Mouse (Mus musculus) lung, embryonic 14.5 days (tissue): ENCODE results near the gene Olfr844. TPM values are rescaled to one million over a fixed set of nuclear protein-coding genes. Genes with fewer than 3 reads are reported as not detected.

ENCODE experiments used
- ATAC-seq: fragments of 200-750 bp; cut with Nextera tagmentation; 2 replicates; pipeline ENCODE4 v1.8.0; 2017; ENCODE audit warnings: mild to moderate bottlenecking, moderate TSS enrichment, moderate library complexity; ENCODE audit not compliant: insufficient read depth
- DNase-seq: peaks from one replicate; pipeline ENCODE4 v3.0.0-alpha.2; 2015
- H3K27ac ChIP-seq: fragments of 300-500 bp; sonication (generic); 2 replicates; pipeline ENCODE4 v1.5.1; 2014; ENCODE audit warnings: low read depth, mild to moderate bottlenecking, moderate library complexity
- H3K27me3 ChIP-seq: fragments of 300-500 bp; sonication (generic); 2 replicates; pipeline ENCODE4 v1.6.1; 2014; ENCODE audit warnings: low read length, control low read depth; ENCODE audit not compliant: insufficient read depth
- H3K36me3 ChIP-seq: fragments of 300-500 bp; sonication (generic); 2 replicates; pipeline ENCODE4 v1.6.1; 2014; ENCODE audit warnings: control low read depth; ENCODE audit not compliant: insufficient read depth
- H3K4me1 ChIP-seq: fragments of 300-500 bp; sonication (generic); 2 replicates; pipeline ENCODE4 v1.6.1; 2014; ENCODE audit warnings: antibody characterized with exemption, control low read depth; ENCODE audit not compliant: insufficient read depth
- H3K4me2 ChIP-seq: fragments of 300-500 bp; sonication (generic); 2 replicates; pipeline ENCODE4 v1.6.1; 2014; ENCODE audit warnings: mild to moderate bottlenecking
- H3K4me3 ChIP-seq: fragments of 300-500 bp; sonication (generic); 2 replicates; pipeline ENCODE4 v1.5.1; 2014; ENCODE audit warnings: low read depth, low read length
- H3K9ac ChIP-seq: fragments of 300-500 bp; sonication (generic); 2 replicates; pipeline ENCODE4 v1.6.1; 2014
- H3K9me3 ChIP-seq: fragments of 300-500 bp; sonication (generic); 2 replicates; pipeline ENCODE4 v1.6.1; 2016; ENCODE audit warnings: low read depth, low read length, control low read depth
- CTCF ChIP-seq: IDR thresholded peaks from 2 replicates; pipeline ENCODE4 v1.5.1; 2016; ENCODE audit warnings: antibody characterized with exemption, low read depth
- WGBS: fragments of 180-500 bp; shearing (Covaris S2); extraction: QIAGEN DNeasy Blood & Tissue Kit; methylation state at CpG from one replicate; pipeline ENCODE4 v1.1.7; 2014; 5-methylcytosine and 5-hydroxymethylcytosine counted together
- polyA plus RNA-seq: library from polyadenylated mRNA; unstranded; fragments of >200 nt; fragmentation: Nextera tagmentation; extraction: Ambion mirVana; gene quantifications from 2 replicates; pipeline ENCODE4 v1.2.1, GENCODE M21; 2014

Gene Olfr844
- not detected in 2 replicates for polyA plus RNA-seq

- Histone ChIP-seq H3K4me1 (no peaks in the 10 kb centered on the region), H3K4me2 (no peak within 1 kb of the TSS), H3K27me3 (no peaks in the 10 kb centered on the region), H3K27ac (no peak within 1 kb of the TSS), H3K9ac (no peak within 1 kb of the TSS), H3K4me3 (no peak within 1 kb of the TSS), H3K9me3 (no peaks in the 10 kb centered on the region), H3K36me3 (no peaks in the 10 kb centered on the region)
- no peak for TF ChIP-seq CTCF
- no peak for DNase-seq
- ATAC-seq: no peak
Measured at GRCm38 (mm10) chr9:19316047-19316446, at the start of gene Olfr844. Olfr844 (plus strand) TSS chr9:19316347.

GRCm38 (mm10) chr9:19336157-19336556 is 20.0 kb downstream of the Olfr844 start, which contains the start of gene Olfr845:
Olfr845 (plus strand) TSS chr9:19336457.
- no peak within 1 kb of the TSS for H3K9ac ChIP-seq
- no peaks in the 10 kb centered on the region for H3K4me1 ChIP-seq
- ATAC-seq (no peak), DNase-seq (no peak)
- no peaks in the 10 kb centered on the region for H3K36me3 ChIP-seq
- H3K27ac ChIP-seq: no peak within 1 kb of the TSS
- 75% methylated on average over 1 of the region's 1 CpGs for WGBS
- H3K27me3 ChIP-seq: no peaks in the 10 kb centered on the region
- H3K4me3 ChIP-seq: no peak within 1 kb of the TSS
- H3K9me3 ChIP-seq: no peaks in the 10 kb centered on the region
- no peak for TF ChIP-seq CTCF
- no peak within 1 kb of the TSS for H3K4me2 ChIP-seq

GRCm38 (mm10) chr9:19363905-19364304 is 47.8 kb downstream of the Olfr844 start, which contains the start of gene Olfr846:
Olfr846 (minus strand) TSS chr9:19364005.
- WGBS: 32% methylated on average over 1 of the region's 1 CpGs
- no peak for ATAC-seq

More at GRCm38 (mm10) chr9:19363905-19364304, 47.8 kb downstream of the Olfr844 start, which contains the start of gene Olfr846:
- Histone ChIP-seq H3K9ac (no peak within 1 kb of the TSS), H3K4me1 (no peaks in the 10 kb centered on the region), H3K27me3 (no peaks in the 10 kb centered on the region), H3K36me3 (no peaks in the 10 kb centered on the region), H3K27ac (no peak within 1 kb of the TSS), H3K4me2 (no peak within 1 kb of the TSS), H3K4me3 (no peak within 1 kb of the TSS), H3K9me3 (no peaks in the 10 kb centered on the region)
- no peak for TF ChIP-seq CTCF
- DNase-seq: no peak

Other genes with a start within 250 kb of the Olfr844 start
- not detected in 2 replicates for gene Olfr836, start 196.0 kb upstream of the Olfr844 start, polyA plus RNA-seq
- not detected in 2 replicates for gene Olfr837, start 180.0 kb upstream of the Olfr844 start, polyA plus RNA-seq
- gene Olfr839-ps1, start 139.0 kb upstream of the Olfr844 start, polyA plus RNA-seq: not detected in 2 replicates
- not detected in 2 replicates for gene Olfr843, start 64.4 kb upstream of the Olfr844 start, polyA plus RNA-seq
- gene Olfr845, start 20.1 kb downstream of the Olfr844 start, polyA plus RNA-seq: not detected in 2 replicates
- gene Olfr846, start 47.7 kb downstream of the Olfr844 start, polyA plus RNA-seq: not detected in 2 replicates
- not detected in 2 replicates for gene Olfr847, start 62.3 kb downstream of the Olfr844 start, polyA plus RNA-seq
- not detected in 2 replicates for gene Olfr849, start 123.9 kb downstream of the Olfr844 start, polyA plus RNA-seq
- gene Olfr850, start 161.9 kb downstream of the Olfr844 start, polyA plus RNA-seq: not detected in 2 replicates
- not detected in 2 replicates for gene Olfr851, start 176.9 kb downstream of the Olfr844 start, polyA plus RNA-seq
- gene Olfr853, start 224.7 kb downstream of the Olfr844 start, polyA plus RNA-seq: not detected in 2 replicates